Mouse (Mus musculus) limb, embryonic 11.5 days (tissue): Measurements from ENCODE around the gene Stat6. TPM values are rescaled to one million over a fixed set of nuclear protein-coding genes. Genes with fewer than 3 reads are reported as not detected.

ENCODE experiments used
- ATAC-seq: fragments of 200-750 bp; cut with Nextera tagmentation; 2 replicates; pipeline ENCODE4 v1.8.0; 2017; ENCODE audit warnings: low read depth; ENCODE audit not compliant: insufficient number of reproducible peaks, low FRiP score, low TSS enrichment
- DNase-seq: peaks from one replicate; pipeline ENCODE4 v3.0.0-alpha.2; 2015; ENCODE audit warnings: low spot score
- H3K27ac ChIP-seq: fragments of 300-500 bp; sonication (generic); replicated peaks from 2 replicates; pipeline ENCODE4 v1.5.1; 2014; ENCODE audit warnings: low read depth, mild to moderate bottlenecking, low read length
- H3K27me3 ChIP-seq: fragments of 300-500 bp; sonication (generic); 2 replicates; pipeline ENCODE4 v1.6.1; 2014; ENCODE audit warnings: mild to moderate bottlenecking, low read length, mixed read lengths; ENCODE audit not compliant: control insufficient read depth, insufficient read depth
- H3K36me3 ChIP-seq: fragments of 300-500 bp; sonication (generic); 2 replicates; pipeline ENCODE4 v1.6.1; 2014; ENCODE audit warnings: mild to moderate bottlenecking, low read length, moderate library complexity, mixed read lengths; ENCODE audit not compliant: control insufficient read depth, insufficient read depth
- H3K4me1 ChIP-seq: fragments of 300-500 bp; sonication (generic); 2 replicates; pipeline ENCODE4 v1.6.1; 2014; ENCODE audit warnings: low read length, mixed read lengths; ENCODE audit not compliant: control insufficient read depth, insufficient read depth
- H3K4me2 ChIP-seq: fragments of 300-500 bp; sonication (generic); 2 replicates; pipeline ENCODE4 v1.6.1; 2014; ENCODE audit warnings: low read depth, mild to moderate bottlenecking, moderate library complexity; ENCODE audit not compliant: severe bottlenecking
- H3K4me3 ChIP-seq: fragments of 300-500 bp; sonication (generic); 2 replicates; pipeline ENCODE4 v1.5.1; 2014; ENCODE audit warnings: low read depth, low read length
- H3K9ac ChIP-seq: fragments of 300-500 bp; sonication (generic); 2 replicates; pipeline ENCODE4 v1.6.1; 2014; ENCODE audit warnings: mild to moderate bottlenecking, low read length
- H3K9me3 ChIP-seq: fragments of 300-500 bp; sonication (generic); 2 replicates; pipeline ENCODE4 v1.6.1; 2016; ENCODE audit warnings: low read length; ENCODE audit not compliant: control insufficient read depth
- WGBS: fragments of 180-500 bp; shearing (Covaris S2); extraction: QIAGEN DNeasy Blood & Tissue Kit; methylation state at CpG from one replicate; pipeline ENCODE4 v1.1.7; 2014; 5-methylcytosine and 5-hydroxymethylcytosine counted together
- polyA plus RNA-seq: library from polyadenylated mRNA; unstranded; fragments of >200 nt; fragmentation: Nextera tagmentation; extraction: Ambion mirVana; gene quantifications from 2 replicates; pipeline ENCODE4 v1.2.1, GENCODE M21; 2014

Gene Stat6
- polyA plus RNA-seq, 1 experiment from 2014 or later = 5.7 TPM

DNA sequence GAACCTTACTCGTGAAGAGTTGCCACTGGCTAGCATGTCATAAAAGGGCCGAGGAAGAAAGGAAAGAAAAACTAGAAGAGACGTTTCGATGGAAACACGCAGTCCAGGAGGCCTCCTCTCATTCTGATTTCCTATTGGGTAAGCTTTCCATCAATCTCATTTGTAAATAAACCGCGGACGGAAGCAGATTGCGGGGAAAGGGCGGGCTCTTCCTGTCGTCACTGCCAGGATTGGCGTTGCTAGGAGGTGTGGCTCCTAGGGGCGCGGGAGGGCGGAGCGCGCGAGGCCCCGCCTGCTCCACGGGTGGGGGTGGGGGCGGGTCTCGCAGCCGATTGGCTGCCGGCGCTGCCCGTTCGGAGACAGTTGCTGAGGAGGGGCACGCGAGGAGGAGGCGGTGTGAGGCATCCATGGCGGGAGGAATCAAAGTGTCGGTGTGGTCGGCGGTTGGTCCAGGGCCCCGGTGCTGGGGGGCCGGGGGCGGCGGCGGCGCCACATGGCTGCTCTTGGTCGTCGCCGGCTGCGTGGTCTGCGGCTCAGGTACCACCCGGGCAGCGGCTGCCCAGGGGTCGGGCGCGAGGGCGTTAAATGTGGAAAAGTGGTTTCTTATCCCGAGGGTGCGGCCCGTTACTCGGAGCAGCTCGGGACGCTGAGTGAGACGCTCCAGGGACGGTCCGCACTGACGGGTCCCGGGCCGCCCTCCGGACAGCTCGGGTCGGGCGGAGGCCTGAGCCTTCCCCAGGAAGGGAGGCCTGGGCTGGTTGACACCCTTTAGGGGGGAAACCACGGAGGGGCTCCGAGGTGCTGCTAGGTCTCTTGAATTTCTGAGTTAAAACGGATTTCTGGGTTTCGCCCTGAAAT, 34.1 kb downstream of the Stat6 start:
- H3K36me3 ChIP-seq = no peaks in the 10 kb centered on the region
- H3K27ac ChIP-seq = no peak overlapping the region
- H3K4me3 ChIP-seq = peak overlapping the region; percentile 85
- DNase-seq (peak; percentile 94), ATAC-seq (peak; percentile 94)
- peak overlapping the region; percentile 71 for H3K9ac ChIP-seq
- WGBS = under 1% methylated on average over 69 of the region's 71 CpGs
- no peaks in the 10 kb centered on the region for H3K27me3 ChIP-seq
- no peaks in the 10 kb centered on the region for H3K9me3 ChIP-seq
- peak overlapping the region; percentile 80 for H3K4me2 ChIP-seq
- 0 out of 2 replicates have a peak, but pooled peaks cover 3% of the 10 kb centered on the region for H3K4me1 ChIP-seq

DNA sequence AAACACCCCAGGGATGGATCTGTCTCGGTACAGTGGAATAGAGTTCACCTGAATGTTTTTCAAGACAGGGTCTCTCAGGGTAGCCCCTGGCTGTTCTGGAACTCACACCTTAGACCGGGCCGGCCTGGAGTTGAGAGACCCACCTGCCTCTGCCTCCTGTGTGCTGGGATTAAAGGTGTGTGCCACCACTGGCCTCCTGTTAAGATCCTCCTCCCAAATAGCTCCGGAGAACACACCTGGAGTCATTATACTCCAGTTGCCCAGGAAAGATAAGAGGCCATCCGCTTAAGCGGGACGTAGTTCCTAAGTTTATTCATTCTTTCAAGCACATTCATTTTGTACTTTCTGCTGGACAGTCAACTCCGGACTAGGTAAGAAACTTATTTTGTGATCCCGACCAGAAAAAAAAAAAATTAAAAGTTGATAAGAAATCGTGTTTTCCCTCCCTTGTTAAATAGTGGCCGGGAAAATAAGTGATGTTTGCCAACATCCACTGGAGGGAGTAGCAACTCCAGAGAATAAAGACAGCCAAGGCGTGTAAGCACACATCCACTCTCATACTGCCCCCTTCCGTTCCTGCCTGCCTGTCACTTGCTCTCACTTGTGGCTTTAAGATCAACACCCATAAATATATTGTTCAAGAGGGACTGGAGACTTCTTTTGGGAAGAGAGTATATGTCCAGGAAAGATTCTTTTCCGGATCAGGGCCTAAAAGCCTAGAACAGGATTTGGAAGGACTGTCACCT, 35.0 kb downstream of the Stat6 start:
- 0 out of 2 replicates have a peak, but pooled peaks cover 3% of the 10 kb centered on the region for H3K4me1 ChIP-seq
- peak; percentile 75 for DNase-seq
- H3K9me3 ChIP-seq = no peaks in the 10 kb centered on the region
- H3K4me3 ChIP-seq = peak overlapping the region; percentile 85
- no peaks in the 10 kb centered on the region for H3K36me3 ChIP-seq
- 14% methylated on average over 14 of the region's 14 CpGs for WGBS
- no peak overlapping the region for H3K27ac ChIP-seq
- peak overlapping the region; percentile 80 for H3K4me2 ChIP-seq
- no peaks in the 10 kb centered on the region for H3K27me3 ChIP-seq
- 0 out of 2 replicates have a peak, but pooled peaks have one; percentile 19 for ATAC-seq
- H3K9ac ChIP-seq = peak overlapping the region; percentile 71

DNA sequence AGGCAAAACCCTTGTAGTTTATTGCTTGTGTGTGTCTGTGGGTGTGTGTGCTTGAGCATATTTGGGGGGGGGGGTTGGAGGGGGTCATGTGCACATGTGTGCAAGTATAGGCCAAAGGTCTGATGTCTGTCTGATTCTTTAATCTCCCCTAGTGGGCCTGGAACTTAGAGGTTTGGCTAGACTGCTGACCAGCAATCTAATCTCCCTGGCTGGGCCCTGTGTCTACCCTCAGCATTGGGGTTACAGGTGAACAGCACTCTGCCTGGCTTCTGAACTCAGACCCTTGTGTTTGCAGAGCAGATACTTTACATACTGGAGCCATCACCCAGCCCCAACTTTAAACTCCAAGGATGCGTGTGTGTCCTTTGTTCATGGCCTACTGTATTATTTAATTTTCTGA, 36.4 kb downstream of the Stat6 start:
- Histone ChIP-seq H3K27me3 (no peaks in the 10 kb centered on the region), H3K36me3 (no peaks in the 10 kb centered on the region), H3K9ac (no peak overlapping the region), H3K4me2 (no peak overlapping the region), H3K4me3 (no peak overlapping the region), H3K9me3 (no peaks in the 10 kb centered on the region), H3K27ac (no peak overlapping the region), H3K4me1 (0 out of 2 replicates have a peak, but pooled peaks cover 3% of the 10 kb centered on the region)
- no peak for DNase-seq
- no peak for ATAC-seq
- WGBS = 94% methylated on average over 1 of the region's 1 CpGs

DNA sequence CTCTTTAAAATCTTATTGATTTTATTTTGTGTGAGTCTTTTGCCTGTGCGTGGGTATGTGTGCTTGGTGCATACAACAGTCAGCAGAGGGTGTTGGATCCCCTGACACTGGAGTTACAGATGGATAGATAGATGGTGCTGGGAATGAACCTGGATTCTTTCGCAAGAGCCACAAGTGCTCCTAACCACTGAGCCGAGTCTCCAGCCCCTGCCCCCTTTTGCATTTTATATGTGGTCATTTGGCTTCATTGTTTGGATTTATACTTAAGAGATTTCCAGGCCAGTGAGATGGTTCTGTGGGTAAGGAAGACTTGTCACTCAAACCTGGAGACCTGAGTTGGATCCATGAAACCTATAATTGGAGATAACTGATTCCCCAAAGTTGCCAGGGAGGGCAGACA, 37.1 kb downstream of the Stat6 start:
- Histone ChIP-seq H3K4me2 (no peak overlapping the region), H3K36me3 (no peaks in the 10 kb centered on the region), H3K27me3 (no peaks in the 10 kb centered on the region), H3K9ac (no peak overlapping the region), H3K27ac (no peak overlapping the region), H3K4me1 (0 out of 2 replicates have a peak, but pooled peaks cover 3% of the 10 kb centered on the region), H3K9me3 (no peaks in the 10 kb centered on the region), H3K4me3 (no peak overlapping the region)
- ATAC-seq (no peak), DNase-seq (no peak)
- 90% methylated on average over 3 of the region's 3 CpGs for whole genome bisulfite sequencing

DNA sequence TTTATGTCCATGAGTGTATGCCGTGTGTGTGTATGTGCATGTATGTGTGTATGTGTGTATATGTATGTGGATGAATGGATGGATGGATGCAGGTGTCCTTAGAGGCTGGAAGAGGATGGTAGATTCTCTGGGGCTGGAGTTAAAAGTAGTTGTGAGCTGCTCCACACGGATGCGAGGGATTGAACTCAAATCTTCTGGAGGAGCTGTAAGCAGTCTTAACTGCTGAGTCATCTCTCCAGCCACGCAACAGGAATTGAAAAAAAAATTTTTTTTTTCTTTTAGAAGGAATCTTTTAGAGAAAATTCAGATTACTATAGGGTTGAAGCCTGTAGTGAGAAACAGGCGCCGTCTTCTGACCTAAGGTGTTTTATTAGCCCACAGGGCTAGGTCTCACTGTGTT, 40.1 kb downstream of the Stat6 start:
- ATAC-seq (no peak), DNase-seq (no peak)
- Histone ChIP-seq H3K4me2 (no peak overlapping the region), H3K4me3 (no peak overlapping the region), H3K9me3 (no peaks in the 10 kb centered on the region), H3K36me3 (no peaks in the 10 kb centered on the region), H3K27ac (no peak overlapping the region), H3K4me1 (no peaks in the 10 kb centered on the region), H3K9ac (no peak overlapping the region), H3K27me3 (no peaks in the 10 kb centered on the region)
- 84% methylated on average over 6 of the region's 6 CpGs for WGBS

DNA sequence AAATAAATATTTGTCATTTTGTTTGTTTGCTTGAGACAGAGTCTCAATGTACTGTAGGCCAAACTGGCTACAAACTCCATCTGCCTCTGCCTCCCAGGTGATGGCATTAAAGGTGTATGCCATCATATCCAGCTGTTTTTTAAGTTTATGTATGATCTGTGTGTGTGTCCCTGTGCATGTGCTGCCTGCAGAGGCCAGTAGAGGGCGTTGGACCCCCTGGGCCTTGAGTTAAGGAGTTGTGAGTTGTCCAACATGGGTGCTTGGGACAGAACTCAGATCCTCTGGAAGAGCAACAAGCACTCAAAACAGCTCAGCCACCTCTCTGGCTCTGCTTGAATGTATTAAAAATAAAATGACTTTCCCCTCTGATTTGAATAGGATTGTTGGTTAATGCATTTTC, 48.3 kb downstream of the Stat6 start:
- DNase-seq (no peak), ATAC-seq (no peak)
- Histone ChIP-seq H3K27ac (no peak overlapping the region), H3K9me3 (0 out of 2 replicates have a peak, but pooled peaks cover 2% of the 10 kb centered on the region), H3K4me1 (no peaks in the 10 kb centered on the region), H3K27me3 (no peaks in the 10 kb centered on the region), H3K4me2 (no peak overlapping the region), H3K9ac (no peak overlapping the region), H3K36me3 (peaks cover 13% of the 10 kb centered on the region), H3K4me3 (no peak overlapping the region)
- 28% methylated on average over 1 of the region's 1 CpGs for WGBS

DNA sequence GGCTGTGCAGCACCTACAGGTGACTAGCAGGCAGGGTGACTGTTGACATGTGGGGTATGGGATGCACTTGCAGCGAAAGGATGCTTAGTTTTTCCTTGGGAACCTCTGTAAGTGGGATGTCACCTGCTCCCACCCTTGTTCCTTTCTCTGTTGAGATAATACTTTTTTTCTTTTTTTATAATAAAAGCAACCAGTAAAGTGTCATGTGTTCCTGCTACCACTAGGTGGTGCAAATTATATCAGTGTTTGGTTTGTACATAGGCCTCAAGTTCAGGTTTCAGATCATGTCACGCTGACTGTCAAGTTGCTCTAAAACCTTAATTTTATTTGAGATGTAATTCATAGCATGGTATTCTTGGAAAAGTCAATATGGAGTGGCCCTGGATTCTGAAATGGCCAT, 51.9 kb downstream of the Stat6 start:
- DNase-seq (no peak), ATAC-seq (no peak)
- Histone ChIP-seq H3K36me3 (peaks cover 9% of the 10 kb centered on the region), H3K4me2 (no peak overlapping the region), H3K4me1 (no peaks in the 10 kb centered on the region), H3K27ac (no peak overlapping the region), H3K9me3 (0 out of 2 replicates have a peak, but pooled peaks cover 2% of the 10 kb centered on the region), H3K27me3 (no peaks in the 10 kb centered on the region), H3K4me3 (no peak overlapping the region), H3K9ac (no peak overlapping the region)
- 71% methylated on average over 2 of the region's 2 CpGs for WGBS

DNA sequence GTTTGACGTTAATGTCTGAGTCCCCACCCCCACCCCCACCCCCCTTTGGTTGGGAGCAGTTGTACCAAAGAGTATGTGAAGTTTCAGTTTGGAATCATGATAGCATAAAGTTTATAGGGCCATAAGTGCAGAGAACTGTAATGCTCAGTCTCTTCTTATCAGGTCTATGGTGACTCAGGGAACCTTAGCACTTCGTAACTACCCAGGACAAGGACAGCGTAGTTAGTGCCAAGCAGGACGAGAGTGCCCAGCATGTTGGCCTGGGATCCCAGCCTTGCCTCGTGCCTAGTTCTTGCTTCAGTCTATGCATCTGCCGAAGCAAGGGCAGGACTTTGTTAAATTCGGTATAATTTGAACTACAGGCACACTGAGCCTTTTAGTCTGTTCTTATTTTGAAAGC, 53.0 kb downstream of the Stat6 start:
- Histone ChIP-seq H3K27me3 (no peaks in the 10 kb centered on the region), H3K4me2 (no peak overlapping the region), H3K36me3 (peaks cover 5% of the 10 kb centered on the region; the same call in 1 of the 2 replicates), H3K4me1 (no peaks in the 10 kb centered on the region), H3K27ac (no peak overlapping the region), H3K9me3 (0 out of 2 replicates have a peak, but pooled peaks cover 2% of the 10 kb centered on the region), H3K9ac (no peak overlapping the region), H3K4me3 (no peak overlapping the region)
- DNase-seq (no peak), ATAC-seq (no peak)
- WGBS = 94% methylated on average over 7 of the region's 7 CpGs
